In genomic region chr5:66338583-66338982, GRCm38 (mm10) we compare ENCODE assay signal across 8 mouse cellular contexts.
DNase-seq lines count a peak whose midpoint lies in the region; ATAC-seq and TF ChIP-seq lines count a peak whose summit lies in the region.

No protein-coding gene starts in this region.

- H3K27me3 ChIP-seq in intestine, postnatal 0 days (replicated peaks; ENCODE audit: control insufficient read depth, insufficient read depth, low read length): no peaks in the 10 kb centered on the region
- H3K27me3 ChIP-seq in intestine, embryonic 15.5 days (replicated peaks): no peaks in the 10 kb centered on the region; the same call in 1 of the 2 replicates
- H3K27me3 ChIP-seq in small intestine, adult 2 months (ENCODE audit: control insufficient read depth, insufficient read depth, low read length): no peaks in the 10 kb centered on the region

- 55% methylated on average over 7 of the region's 7 CpGs for WGBS in intestine, postnatal 0 days
- WGBS in intestine, embryonic 15.5 days: 48% methylated on average over 7 of the region's 7 CpGs
- 62% methylated on average over 7 of the region's 7 CpGs for WGBS in small intestine, adult 2 months

- peak; percentile 64 for TF ChIP-seq CTCF in intestine, postnatal 0 days (IDR thresholded peaks at IDR 0.05; ENCODE audit: low read depth)
- peak; percentile 24; the same call in 1 of the 2 replicates for TF ChIP-seq CTCF in small intestine, adult 2 months (IDR thresholded peaks at IDR 0.05; ENCODE audit: extremely low read depth, insufficient read length, insufficient replicate concordance, low read depth, low read length)

- ATAC-seq in intestine, postnatal 0 days: no peak
- no peak for ATAC-seq in intestine, embryonic 15.5 days
- ATAC-seq in hematopoietic stem cell, adult 5-6 weeks (replicated peaks in 1 of 2; ENCODE audit: insufficient read depth in 1 of 2, low FRiP score in 2 of 2, low TSS enrichment in 1 of 2, low read depth in 1 of 2, poor library complexity in 2 of 2, severe bottlenecking in 2 of 2): 0 out of 4 replicates have a peak, but pooled peaks have one; percentile 29 to 35

- no peak overlapping the region for H3K4me3 ChIP-seq in intestine, postnatal 0 days (ENCODE audit: low read depth, low read length)
- H3K4me3 ChIP-seq in intestine, embryonic 15.5 days (replicated peaks): no peak overlapping the region
- H3K4me3 ChIP-seq in small intestine, adult 2 months (ENCODE audit: low read depth, low read length): no peak overlapping the region

- H3K36me3 ChIP-seq in intestine, postnatal 0 days (ENCODE audit: control insufficient read depth, insufficient read depth): no peaks in the 10 kb centered on the region
- no peaks in the 10 kb centered on the region for H3K36me3 ChIP-seq in intestine, embryonic 15.5 days
- no peaks in the 10 kb centered on the region for H3K36me3 ChIP-seq in small intestine, adult 2 months (ENCODE audit: control insufficient read depth, insufficient read depth, low read length)

- no peaks in the 10 kb centered on the region for H3K9me3 ChIP-seq in intestine, postnatal 0 days (ENCODE audit: control insufficient read depth)
- H3K9me3 ChIP-seq in intestine, embryonic 15.5 days: no peaks in the 10 kb centered on the region

- H3K4me1 ChIP-seq in intestine, postnatal 0 days (replicated peaks; ENCODE audit: control insufficient read depth, insufficient read depth, low read length): peaks cover 4% of the 10 kb centered on the region
- H3K4me1 ChIP-seq in intestine, embryonic 15.5 days (replicated peaks): peaks cover 16% of the 10 kb centered on the region; the same call in 1 of the 2 replicates
- peaks cover 14% of the 10 kb centered on the region for H3K4me1 ChIP-seq in small intestine, adult 2 months (ENCODE audit: control insufficient read depth, insufficient read depth, insufficient read length, low read length)

- peak; percentile 7 to 24 for DNase-seq in CD8-positive naive resting alpha-beta T cell, adult 2 months (ENCODE audit: low read depth in 2 of 2, low spot score in 2 of 2)
- peak; percentile 20 for DNase-seq in T-cell, adult 2 months (ENCODE audit: low spot score)
- DNase-seq in frontal cortex, postnatal 36 days (ENCODE audit: low spot score in 2 of 2): no peak
- DNase-seq in spleen, postnatal 14 days (ENCODE audit: low spot score in 2 of 2): no peak

- no peak overlapping the region for H3K9ac ChIP-seq in intestine, postnatal 0 days (ENCODE audit: low read depth, low read length)
- no peak overlapping the region for H3K9ac ChIP-seq in intestine, embryonic 15.5 days

- no peak overlapping the region for H3K4me2 ChIP-seq in intestine, postnatal 0 days (replicated peaks; ENCODE audit: low read depth)
- H3K4me2 ChIP-seq in intestine, embryonic 15.5 days (replicated peaks): no peak overlapping the region

- no peak overlapping the region for H3K27ac ChIP-seq in intestine, postnatal 0 days (ENCODE audit: low read depth, low read length)
- no peak overlapping the region for H3K27ac ChIP-seq in intestine, embryonic 15.5 days
- no peak overlapping the region for H3K27ac ChIP-seq in small intestine, adult 2 months (ENCODE audit: insufficient read depth, low read depth, low read length)

- TF ChIP-seq POLR2A in small intestine, adult 2 months (IDR thresholded peaks at IDR 0.05; ENCODE audit: low read depth, low read length): no peak

Comparison
In these comparisons a context has a peak if more than half of its experiments do, and no peak if none do; other contexts are left out.
1. ATAC-seq: peak in hematopoietic stem cell, adult 5-6 weeks (2 of 2); none in intestine, postnatal 0 days (single experiment) and intestine, embryonic 15.5 days (single experiment).
2. DNase-seq: peak in CD8-positive naive resting alpha-beta T cell, adult 2 months (2 of 2) and T-cell, adult 2 months (single experiment); none in frontal cortex, postnatal 36 days (0 of 2) and spleen, postnatal 14 days (0 of 2).